Mouse (Mus musculus): Measurements from ENCODE around the gene Aldh2. TPM values are rescaled to one million over a fixed set of nuclear protein-coding genes. Genes with fewer than 3 reads are reported as not detected.
"Not testable (repeated sequence)": the region's sequence is repeated elsewhere in the genome, so short reads cannot be mapped to it uniquely, and the experiment has no call there.

The Aldh2 gene
- polyA plus RNA-seq, 1 experiment from 2014 or later = 163 TPM

DNA sequence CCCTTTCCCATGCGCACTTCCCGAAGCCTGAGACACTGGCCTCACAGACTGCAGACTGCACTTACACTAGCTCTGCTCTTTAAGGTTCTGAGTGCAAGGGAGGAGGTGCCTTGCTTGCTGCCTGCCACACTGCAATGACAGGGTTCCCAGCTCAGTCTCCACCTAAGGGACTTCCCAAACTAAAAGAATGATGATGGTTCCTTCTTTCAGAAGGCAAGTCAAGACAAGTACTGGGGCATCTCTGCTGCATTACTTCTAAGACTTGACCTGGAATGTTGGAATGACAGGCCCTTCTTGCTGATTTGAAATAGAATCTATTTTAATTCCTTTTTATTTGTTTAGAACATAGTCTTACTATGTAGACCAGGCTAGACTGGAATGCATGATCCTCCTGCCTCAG is 56.0 kb downstream of the Aldh2 start:
- H3K27ac ChIP-seq = no peak overlapping the region
- no peaks in the 10 kb centered on the region for H3K9me3 ChIP-seq (replicated peaks)
- no peaks in the 10 kb centered on the region for H3K27me3 ChIP-seq (ENCODE audit: low read depth, poor library complexity, severe bottlenecking)
- no peak overlapping the region for H3K4me3 ChIP-seq
- no peaks in the 10 kb centered on the region for H3K4me1 ChIP-seq
- H3K36me3 ChIP-seq = peaks cover 80% of the 10 kb centered on the region
- WGBS = 86% methylated on average over 2 of the region's 2 CpGs
- DNase-seq (ENCODE audit: low spot score) = no peak

DNA sequence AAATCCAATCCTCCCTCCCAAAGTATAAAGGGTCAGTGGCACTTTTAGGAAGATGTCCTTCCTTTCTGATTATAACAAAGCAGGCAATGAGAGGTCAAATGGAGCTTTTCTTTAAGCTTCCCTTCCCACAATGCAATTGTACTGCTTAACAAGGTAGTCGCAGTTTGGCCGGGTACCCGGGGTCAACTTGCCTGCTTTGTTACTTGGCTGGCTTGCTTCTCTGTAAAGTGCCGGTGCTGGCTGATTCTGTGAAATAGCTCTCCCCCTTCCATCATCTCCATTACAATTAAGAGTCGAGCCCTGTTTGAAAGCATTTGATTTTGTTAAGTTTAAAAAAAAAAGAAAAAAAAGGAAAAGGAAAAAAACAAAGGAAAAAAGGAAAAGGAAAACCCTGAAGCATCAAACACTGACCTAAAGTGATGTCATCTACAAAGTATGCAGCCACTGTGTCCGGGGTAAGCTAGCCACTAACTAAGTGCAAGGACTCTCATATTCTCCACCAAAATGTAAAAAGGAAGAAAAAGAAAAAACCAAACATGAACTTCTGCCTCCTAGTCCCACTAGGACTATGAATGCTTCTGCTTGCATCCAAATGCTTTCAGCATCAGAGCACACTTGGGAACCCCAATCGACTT is 56.6 kb downstream of the Aldh2 start:
- Histone ChIP-seq H3K27me3 (ENCODE audit: low read depth, poor library complexity, severe bottlenecking) (no peaks in the 10 kb centered on the region), H3K9me3 (replicated peaks) (no peaks in the 10 kb centered on the region), H3K36me3 (peaks cover 85% of the 10 kb centered on the region), H3K4me1 (no peaks in the 10 kb centered on the region), H3K27ac (no peak overlapping the region), H3K4me3 (no peak overlapping the region)
- DNase-seq (ENCODE audit: low spot score) = no peak
- WGBS = 86% methylated on average over 7 of the region's 7 CpGs

DNA sequence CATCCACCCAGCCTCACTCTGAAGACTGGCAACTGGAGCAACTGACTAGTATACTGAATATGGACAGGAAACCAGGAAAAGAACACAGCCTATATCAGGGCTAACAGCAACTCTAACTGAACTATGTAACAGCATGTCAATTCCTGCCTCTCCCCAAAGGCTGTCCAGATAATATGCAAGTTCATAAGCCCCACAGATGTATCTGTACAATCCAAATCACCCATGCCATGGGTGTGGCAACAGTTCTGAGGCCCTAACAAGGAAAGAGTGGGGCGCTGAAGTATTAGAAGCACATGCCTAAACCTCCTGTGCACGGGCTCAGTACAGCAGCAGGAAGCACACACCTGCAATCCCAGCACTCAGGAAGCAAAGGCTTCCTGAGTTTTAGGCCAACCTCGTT is 58.5 kb downstream of the Aldh2 start:
- Histone ChIP-seq H3K36me3 (peaks cover 96% of the 10 kb centered on the region), H3K4me1 (no peaks in the 10 kb centered on the region), H3K4me3 (no peak overlapping the region), H3K9me3 (replicated peaks) (no peaks in the 10 kb centered on the region), H3K27me3 (ENCODE audit: low read depth, poor library complexity, severe bottlenecking) (no peaks in the 10 kb centered on the region), H3K27ac (no peak overlapping the region)
- no peak for DNase-seq (ENCODE audit: low spot score)
- 96% methylated on average over 3 of the region's 3 CpGs for WGBS

DNA sequence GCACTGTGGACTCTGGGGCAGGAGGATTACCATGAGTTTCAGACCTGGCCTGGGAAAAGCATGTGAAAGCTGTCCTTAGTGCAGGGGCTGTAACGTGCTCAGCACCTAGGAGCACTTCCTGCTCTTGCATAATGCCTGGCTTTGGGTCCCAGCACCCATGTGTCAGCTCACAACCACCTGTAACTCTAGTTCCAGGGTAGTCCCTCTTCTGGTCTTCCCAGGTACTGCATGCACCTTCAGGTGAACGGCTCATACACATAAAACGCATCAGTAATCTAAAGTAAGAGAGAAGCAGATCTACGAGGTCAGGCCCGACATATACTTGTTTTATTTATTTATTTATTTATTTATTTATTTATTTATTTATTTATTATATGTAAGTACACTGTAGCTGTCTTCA is 59.1 kb downstream of the Aldh2 start:
- Histone ChIP-seq H3K36me3 (peaks cover 96% of the 10 kb centered on the region), H3K4me3 (no peak overlapping the region), H3K9me3 (replicated peaks) (no peaks in the 10 kb centered on the region), H3K27ac (no peak overlapping the region), H3K4me1 (no peaks in the 10 kb centered on the region), H3K27me3 (ENCODE audit: low read depth, poor library complexity, severe bottlenecking) (no peaks in the 10 kb centered on the region)
- DNase-seq (ENCODE audit: low spot score) = peak; percentile 39
- WGBS = 92% methylated on average over 5 of the region's 5 CpGs

DNA sequence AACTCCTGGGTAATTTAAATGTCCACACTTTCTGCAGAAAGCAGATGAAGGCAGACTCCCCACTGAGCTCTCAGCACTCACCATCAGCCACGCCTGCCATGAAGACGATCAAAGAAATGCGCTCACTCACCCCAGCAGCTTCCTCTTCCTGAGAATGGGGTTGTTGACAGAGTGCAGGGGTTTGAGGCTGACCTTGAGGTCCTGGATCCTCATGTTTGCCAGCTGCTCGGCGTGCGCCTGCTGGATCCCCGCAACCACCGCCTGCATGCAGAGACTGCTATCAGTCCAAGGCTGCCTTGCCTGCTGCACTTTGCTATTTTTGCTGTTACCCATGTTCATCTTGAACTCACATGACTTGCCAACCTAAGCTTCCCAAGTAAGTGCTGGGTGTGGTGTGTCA is 66.7 kb downstream of the Aldh2 start:
- H3K27me3 ChIP-seq (ENCODE audit: low read depth, poor library complexity, severe bottlenecking) = no peaks in the 10 kb centered on the region
- no peak overlapping the region for H3K4me3 ChIP-seq
- H3K9me3 ChIP-seq (replicated peaks) = no peaks in the 10 kb centered on the region
- WGBS = 71% methylated on average over 8 of the region's 8 CpGs
- H3K27ac ChIP-seq = no peak overlapping the region
- peaks cover 93% of the 10 kb centered on the region for H3K36me3 ChIP-seq
- no peaks in the 10 kb centered on the region for H3K4me1 ChIP-seq
- no peak for DNase-seq (ENCODE audit: low spot score)

DNA sequence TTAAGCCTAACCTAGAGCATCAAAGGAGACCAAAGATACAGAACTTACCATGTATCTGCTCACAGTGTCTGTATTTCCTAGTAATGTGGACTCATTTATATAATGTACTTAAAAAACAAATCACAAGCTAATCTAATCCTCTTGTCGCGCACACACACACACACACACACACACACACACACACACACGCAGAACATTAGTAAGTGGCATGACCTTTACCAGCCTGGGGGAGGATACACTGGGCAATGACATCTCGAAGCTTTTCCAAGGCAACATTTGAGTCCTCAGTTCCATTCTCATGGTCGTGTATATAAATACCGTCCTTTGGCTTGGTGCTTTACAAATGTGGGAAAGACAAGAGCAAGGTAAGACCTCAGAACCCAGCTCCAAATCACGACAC is 67.1 kb downstream of the Aldh2 start:
- Histone ChIP-seq H3K4me3 (no peak overlapping the region), H3K4me1 (no peaks in the 10 kb centered on the region), H3K27me3 (ENCODE audit: low read depth, poor library complexity, severe bottlenecking) (no peaks in the 10 kb centered on the region), H3K27ac (no peak overlapping the region), H3K36me3 (peaks cover 93% of the 10 kb centered on the region), H3K9me3 (replicated peaks) (no peaks in the 10 kb centered on the region)
- WGBS = 86% methylated on average over 7 of the region's 7 CpGs
- DNase-seq (ENCODE audit: low spot score) = no peak

DNA sequence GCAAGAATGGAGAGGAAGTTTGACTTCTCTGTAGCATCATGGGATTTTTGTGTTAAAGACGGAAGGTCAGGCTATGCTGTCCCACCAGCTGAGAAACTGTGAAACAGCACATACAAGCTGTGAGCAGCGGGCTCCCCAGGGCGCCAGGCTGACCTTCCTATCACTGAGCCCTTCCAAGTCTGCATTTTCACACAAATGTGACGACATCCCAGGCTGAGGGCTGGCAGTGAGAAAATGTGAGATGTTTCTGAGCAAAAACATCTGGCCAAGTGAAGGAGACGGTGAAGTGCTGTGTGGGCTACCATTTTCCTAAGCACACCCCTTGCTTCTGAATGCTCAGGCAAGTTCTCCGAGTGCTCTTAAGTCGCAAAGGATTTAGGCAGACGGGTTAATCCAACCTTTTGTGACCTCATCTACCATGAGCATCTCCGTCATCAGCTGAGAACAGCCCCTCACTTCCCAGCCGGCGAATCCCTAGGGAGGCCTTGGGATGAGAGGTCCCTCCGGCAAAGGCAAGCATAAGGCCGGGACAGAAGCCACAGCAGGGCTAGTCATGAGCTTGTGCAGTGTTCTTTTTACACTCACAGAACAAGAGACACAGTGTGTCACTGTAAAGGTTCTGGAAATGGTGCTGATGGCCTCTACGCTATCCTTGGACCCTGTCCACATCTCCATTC is 67.7 kb downstream of the Aldh2 start:
- no peak overlapping the region for H3K27ac ChIP-seq
- H3K27me3 ChIP-seq (ENCODE audit: low read depth, poor library complexity, severe bottlenecking) = no peaks in the 10 kb centered on the region
- H3K4me3 ChIP-seq = no peak overlapping the region
- H3K36me3 ChIP-seq = peaks cover 93% of the 10 kb centered on the region
- H3K4me1 ChIP-seq = no peaks in the 10 kb centered on the region
- WGBS = 87% methylated on average over 14 of the region's 14 CpGs
- DNase-seq (ENCODE audit: low spot score) = no peak
- H3K9me3 ChIP-seq (replicated peaks) = no peaks in the 10 kb centered on the region

DNA sequence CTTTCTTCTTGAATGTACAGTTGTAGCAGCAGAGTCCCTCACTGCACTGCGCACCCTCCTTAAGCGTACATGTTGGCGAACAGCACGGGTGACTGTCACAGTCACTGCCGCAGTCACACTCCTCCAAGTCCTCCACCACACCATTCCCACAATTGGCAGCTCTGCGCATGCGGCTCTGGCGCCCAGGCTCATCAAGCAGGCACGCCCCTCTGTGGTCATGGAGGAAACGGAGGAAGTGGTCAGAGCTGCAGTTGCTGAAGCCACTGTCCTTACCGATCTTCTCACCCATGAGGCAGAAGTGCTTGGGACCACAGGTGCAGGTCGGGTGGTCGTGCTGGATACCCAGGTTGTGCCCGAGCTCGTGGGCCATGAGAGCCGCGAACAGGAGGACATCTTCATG is 73.9 kb downstream of the Aldh2 start:
- H3K4me3 ChIP-seq; H3K27ac ChIP-seq; H3K4me1 ChIP-seq; DNase-seq (ENCODE audit: low spot score); H3K9me3 ChIP-seq (replicated peaks); H3K27me3 ChIP-seq (ENCODE audit: low read depth, poor library complexity, severe bottlenecking): not testable (repeated sequence)
- peaks cover 69% of the 10 kb centered on the region for H3K36me3 ChIP-seq
- 95% methylated on average over 11 of the region's 17 CpGs for WGBS

DNA sequence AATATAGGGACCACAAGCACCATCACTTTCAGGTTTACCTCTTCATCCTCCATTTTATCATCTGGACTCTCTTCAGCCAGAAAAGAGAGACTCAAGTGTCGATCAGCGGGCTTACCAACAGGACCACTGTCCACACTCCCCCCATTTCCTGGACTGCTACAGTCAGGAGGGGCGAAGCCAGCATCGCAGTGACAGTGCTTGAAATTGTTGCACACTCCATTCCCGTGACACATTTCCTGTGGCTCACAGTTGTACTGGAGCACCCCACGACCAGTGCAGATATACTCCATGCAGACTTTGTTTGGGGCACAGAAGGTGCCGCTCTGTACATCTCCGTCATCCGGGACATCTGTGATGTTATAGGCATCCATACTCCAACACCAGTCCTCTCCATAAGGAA is 74.6 kb downstream of the Aldh2 start:
- no peak overlapping the region for H3K4me3 ChIP-seq
- no peak for DNase-seq (ENCODE audit: low spot score)
- H3K36me3 ChIP-seq = peaks cover 61% of the 10 kb centered on the region
- H3K27ac ChIP-seq = no peak overlapping the region
- 93% methylated on average over 9 of the region's 9 CpGs for WGBS
- H3K4me1 ChIP-seq = no peaks in the 10 kb centered on the region
- no peaks in the 10 kb centered on the region for H3K9me3 ChIP-seq (replicated peaks)
- no peaks in the 10 kb centered on the region for H3K27me3 ChIP-seq (ENCODE audit: low read depth, poor library complexity, severe bottlenecking)

Other genes starting within 250 kb of the Aldh2 start
- 50.4 and 67.7 TPM in 2 replicates for gene Trafd1, start 208.2 kb downstream of the Aldh2 start, polyA plus RNA-seq (2016; fragmentation: Nextera tagmentation; extraction: Ambion mirVana)
- gene Naa25, start 195.9 kb downstream of the Aldh2 start, polyA plus RNA-seq (2016; fragmentation: Nextera tagmentation; extraction: Ambion mirVana) = 47.0 and 52.8 TPM in 2 replicates
- 0.55 and 0.73 TPM in 2 replicates for gene Tmem116, start 141.9 kb downstream of the Aldh2 start, polyA plus RNA-seq (2016; fragmentation: Nextera tagmentation; extraction: Ambion mirVana)
- 102 and 112 TPM in 2 replicates for gene Erp29, start 141.3 kb downstream of the Aldh2 start, polyA plus RNA-seq (2016; fragmentation: Nextera tagmentation; extraction: Ambion mirVana)
- gene Adam1b, start 90.4 kb downstream of the Aldh2 start, polyA plus RNA-seq (2016; fragmentation: Nextera tagmentation; extraction: Ambion mirVana) = not detected in 2 replicates
- 0.90 and 1.3 TPM in 2 replicates for gene Adam1a, start 48.3 kb downstream of the Aldh2 start, polyA plus RNA-seq (2016; fragmentation: Nextera tagmentation; extraction: Ambion mirVana)
- not detected in 2 replicates for gene Gm42878, start 48.3 kb downstream of the Aldh2 start, polyA plus RNA-seq (2016; fragmentation: Nextera tagmentation; extraction: Ambion mirVana)
- gene Mapkapk5, start 47.9 kb downstream of the Aldh2 start, polyA plus RNA-seq (2016; fragmentation: Nextera tagmentation; extraction: Ambion mirVana) = 50.3 and 60.3 TPM in 2 replicates
- 2.6 and 3.5 TPM in 2 replicates for gene Acad12, start 25.1 kb upstream of the Aldh2 start, polyA plus RNA-seq (2016; fragmentation: Nextera tagmentation; extraction: Ambion mirVana)
- 1.4 and 2.0 TPM in 2 replicates for gene Acad10, start 66.7 kb upstream of the Aldh2 start, polyA plus RNA-seq (2016; fragmentation: Nextera tagmentation; extraction: Ambion mirVana)
- 38.8 and 45.7 TPM in 2 replicates for gene Brap, start 66.7 kb upstream of the Aldh2 start, polyA plus RNA-seq (2016; fragmentation: Nextera tagmentation; extraction: Ambion mirVana)
- 40.2 and 52.6 TPM in 2 replicates for gene Atxn2, start 117.5 kb upstream of the Aldh2 start, polyA plus RNA-seq (2016; fragmentation: Nextera tagmentation; extraction: Ambion mirVana)
- 10.9 and 11.2 TPM in 2 replicates for gene Sh2b3, start 243.8 kb upstream of the Aldh2 start, polyA plus RNA-seq (2016; fragmentation: Nextera tagmentation; extraction: Ambion mirVana)